Mouse (Mus musculus): Measurements from ENCODE around the gene Uso1.
"Not testable (repeated sequence)": the region's sequence is repeated elsewhere in the genome, so short reads cannot be mapped to it uniquely, and the experiment has no call there.

The Uso1 gene

DNA sequence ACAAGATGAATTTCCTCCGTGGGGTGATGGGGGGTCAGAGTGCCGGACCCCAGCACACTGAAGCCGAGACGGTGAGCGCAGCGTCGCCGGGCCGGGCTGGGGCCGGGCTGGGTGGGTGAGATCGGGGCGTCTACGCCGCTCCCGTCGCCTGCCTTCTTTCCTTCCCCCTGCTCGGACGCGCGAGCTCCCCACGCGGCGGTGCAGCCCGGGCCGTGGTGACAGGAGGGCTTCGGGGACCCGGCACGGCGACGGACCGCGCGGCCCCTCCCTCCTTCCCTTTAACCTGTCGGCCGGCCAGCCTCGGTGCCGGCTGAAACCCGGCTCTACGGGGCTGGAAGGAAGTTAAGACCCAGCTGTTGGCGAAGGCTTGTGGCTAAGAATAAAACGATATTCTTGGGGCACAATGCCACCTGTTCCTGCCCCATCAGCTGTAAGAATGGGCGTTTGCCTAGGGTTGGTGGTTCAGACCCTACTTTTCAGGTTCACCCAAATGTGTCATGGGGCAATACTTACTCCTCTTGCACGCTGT lies 419 bp downstream of the Uso1 start:
- peak; percentile 61 for DNase-seq (ENCODE audit: low read depth, low spot score)
- no peaks in the 10 kb centered on the region for H3K27me3 ChIP-seq (ENCODE audit: control insufficient read depth, insufficient read depth, low read length, poor library complexity, severe bottlenecking)
- no peaks in the 10 kb centered on the region for H3K36me3 ChIP-seq (ENCODE audit: control insufficient read depth, insufficient read depth, low read length, poor library complexity, severe bottlenecking)

- DNase-seq (ENCODE audit: low read depth, low spot score): no peak
- no peaks in the 10 kb centered on the region for H3K27me3 ChIP-seq (ENCODE audit: control insufficient read depth, insufficient read depth, low read length, poor library complexity, severe bottlenecking)
- H3K36me3 ChIP-seq (ENCODE audit: control insufficient read depth, insufficient read depth, low read length, poor library complexity, severe bottlenecking): no peaks in the 10 kb centered on the region
Measured at GRCm38 (mm10) chr5:92139191-92139590, 1.5 kb downstream of the Uso1 start.

DNA sequence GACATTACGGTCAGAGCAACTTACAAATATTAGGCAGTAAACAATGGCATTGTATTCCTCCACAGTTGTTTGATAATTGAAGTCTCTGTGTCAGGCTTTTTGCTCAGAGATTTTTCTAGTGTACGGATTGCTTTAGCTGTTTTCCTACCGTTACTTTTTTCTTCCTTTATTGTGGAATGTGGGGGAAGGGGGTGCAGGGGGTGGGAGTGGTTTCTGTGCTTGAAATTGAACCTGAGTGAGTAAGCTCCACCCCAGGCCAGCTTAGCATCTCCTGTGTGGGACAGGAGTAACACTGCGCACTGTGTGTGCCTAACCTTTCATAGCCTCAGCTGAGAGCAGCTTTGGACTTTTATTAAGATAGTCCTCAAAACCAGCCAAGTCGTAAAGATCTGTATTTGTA lies 4.0 kb downstream of the Uso1 start:
- no peak for DNase-seq (ENCODE audit: low read depth, low spot score)
- no peaks in the 10 kb centered on the region for H3K27me3 ChIP-seq (ENCODE audit: control insufficient read depth, insufficient read depth, low read length, poor library complexity, severe bottlenecking)
- no peaks in the 10 kb centered on the region for H3K36me3 ChIP-seq (ENCODE audit: control insufficient read depth, insufficient read depth, low read length, poor library complexity, severe bottlenecking)

- DNase-seq (ENCODE audit: low read depth, low spot score): no peak
- Histone ChIP-seq H3K27me3 (ENCODE audit: control insufficient read depth, insufficient read depth, low read length, poor library complexity, severe bottlenecking) (no peaks in the 10 kb centered on the region), H3K36me3 (ENCODE audit: control insufficient read depth, insufficient read depth, low read length, poor library complexity, severe bottlenecking) (no peaks in the 10 kb centered on the region)
Measured at GRCm38 (mm10) chr5:92142481-92142880, 4.7 kb downstream of the Uso1 start.

DNA sequence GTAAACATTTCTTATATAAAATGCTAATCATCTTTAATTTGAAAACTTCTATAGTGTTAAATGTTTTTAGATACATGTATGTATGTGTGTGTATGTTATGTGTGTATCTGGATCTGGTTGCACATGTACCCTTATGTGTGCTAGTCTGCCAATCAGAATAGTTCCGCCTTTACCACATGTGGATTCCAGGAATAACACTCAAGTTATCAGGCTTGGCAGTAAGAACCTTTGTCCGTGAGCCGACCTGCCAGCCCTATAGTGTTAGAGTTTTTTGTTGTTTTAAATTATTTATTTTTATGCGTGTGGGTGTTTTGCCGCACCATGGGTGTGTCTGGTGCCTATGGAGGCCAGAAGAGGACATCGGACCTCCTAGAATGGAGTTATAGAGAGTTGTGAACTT lies 5.9 kb downstream of the Uso1 start:
- no peak for DNase-seq (ENCODE audit: low read depth, low spot score)
- Histone ChIP-seq H3K36me3 (ENCODE audit: control insufficient read depth, insufficient read depth, low read length, poor library complexity, severe bottlenecking) (no peaks in the 10 kb centered on the region), H3K27me3 (ENCODE audit: control insufficient read depth, insufficient read depth, low read length, poor library complexity, severe bottlenecking) (no peaks in the 10 kb centered on the region)

DNA sequence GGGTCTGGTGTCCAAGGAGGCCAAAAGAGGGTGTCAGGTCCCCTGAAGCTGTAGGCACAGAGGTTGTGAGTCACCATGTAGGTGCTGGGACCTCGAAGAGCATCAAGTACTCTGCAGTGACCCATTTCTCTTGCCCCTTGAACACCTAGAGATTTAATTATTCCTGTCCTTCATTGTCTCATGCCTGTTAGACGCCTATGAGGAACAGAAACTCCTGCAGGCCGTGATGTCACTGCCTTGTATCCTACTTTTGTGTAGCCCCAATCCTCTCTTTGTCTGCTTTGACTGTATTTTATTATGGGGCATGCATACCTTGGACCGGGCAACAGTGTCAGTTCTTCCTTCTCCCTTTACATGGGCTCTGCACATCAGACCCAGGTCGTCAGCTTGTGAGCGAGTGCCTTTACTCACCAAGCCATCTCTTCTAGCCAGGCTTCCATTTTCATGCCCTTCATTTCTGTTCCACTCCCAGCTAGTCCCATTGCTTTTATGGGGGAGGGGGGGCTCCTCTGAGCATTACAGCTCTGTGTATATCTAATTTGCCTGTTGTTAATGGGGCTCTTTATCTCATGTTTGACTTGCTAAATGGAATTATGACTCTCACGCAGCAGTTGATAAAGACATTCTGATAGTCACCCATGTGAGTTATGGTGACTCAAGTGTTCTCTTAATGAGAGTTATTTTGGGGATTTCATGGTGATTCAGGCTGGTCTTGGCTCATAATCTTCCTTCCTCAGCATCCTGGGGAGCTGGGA lies 7.4 kb downstream of the Uso1 start:
- H3K36me3 ChIP-seq (ENCODE audit: control insufficient read depth, insufficient read depth, low read length, poor library complexity, severe bottlenecking): no peaks in the 10 kb centered on the region
- no peaks in the 10 kb centered on the region for H3K27me3 ChIP-seq (ENCODE audit: control insufficient read depth, insufficient read depth, low read length, poor library complexity, severe bottlenecking)
- DNase-seq (ENCODE audit: low read depth, low spot score): peak; percentile 44

- H3K36me3 ChIP-seq (ENCODE audit: control insufficient read depth, insufficient read depth, low read length, poor library complexity, severe bottlenecking): 0 out of 2 replicates have a peak, but pooled peaks cover 2% of the 10 kb centered on the region
- DNase-seq (ENCODE audit: low read depth, low spot score): no peak
- H3K27me3 ChIP-seq (ENCODE audit: control insufficient read depth, insufficient read depth, low read length, poor library complexity, severe bottlenecking): no peaks in the 10 kb centered on the region
Measured at GRCm38 (mm10) chr5:92148248-92148647, 10.5 kb downstream of the Uso1 start.

DNA sequence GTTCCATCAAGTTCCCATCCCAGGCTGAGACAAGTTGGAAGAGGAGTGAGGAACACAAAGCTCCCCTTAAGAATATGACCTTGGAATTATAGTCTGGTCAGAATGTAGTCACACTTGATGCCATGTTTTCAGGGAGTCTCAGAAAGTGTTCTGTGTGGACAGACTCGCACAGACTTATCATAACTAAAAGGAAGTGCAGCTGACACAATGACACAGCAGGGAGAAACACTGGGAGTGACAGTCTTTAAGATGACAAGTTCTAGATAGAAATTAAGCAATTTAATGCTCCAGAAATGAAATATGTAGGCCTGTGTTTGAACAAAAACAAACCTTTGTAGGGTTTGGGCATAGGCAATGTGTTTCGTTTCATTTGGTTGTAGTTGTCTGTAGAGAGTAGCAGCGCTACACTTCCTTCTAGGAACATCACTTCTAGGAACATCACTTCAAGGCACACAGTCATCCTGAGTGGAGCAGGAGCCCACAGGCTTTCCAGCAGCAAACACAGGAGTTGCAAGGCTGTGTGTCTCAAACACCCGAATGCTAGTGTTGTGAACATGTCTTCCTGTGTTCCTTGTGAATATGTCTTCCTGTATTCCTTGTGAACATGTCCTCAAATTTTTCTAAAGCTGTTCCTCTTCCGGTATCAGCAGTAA lies 11.7 kb downstream of the Uso1 start:
- no peak for DNase-seq (ENCODE audit: low read depth, low spot score)
- H3K27me3 ChIP-seq (ENCODE audit: control insufficient read depth, insufficient read depth, low read length, poor library complexity, severe bottlenecking): no peaks in the 10 kb centered on the region

DNA sequence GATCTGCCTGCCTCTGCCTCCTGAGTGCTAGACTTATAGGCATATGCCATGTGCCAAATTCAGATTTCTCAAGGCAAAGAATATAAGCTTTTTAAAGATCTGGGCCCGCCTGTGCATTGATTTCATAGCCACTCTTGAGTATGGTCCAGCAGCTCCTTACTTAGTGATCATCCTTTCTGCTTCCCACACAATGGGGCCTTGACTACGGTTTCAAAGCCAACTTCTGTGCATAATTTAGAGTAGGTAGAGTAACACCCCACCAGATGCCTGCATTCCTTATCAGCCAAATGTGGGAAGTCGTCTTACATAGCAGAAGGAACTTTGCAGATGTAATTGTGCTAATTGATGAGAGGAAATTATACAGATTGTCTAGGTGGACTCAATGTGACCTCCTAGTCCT lies 17.1 kb downstream of the Uso1 start:
- Histone ChIP-seq H3K36me3 (ENCODE audit: control insufficient read depth, insufficient read depth, low read length, poor library complexity, severe bottlenecking) (peaks cover 3% of the 10 kb centered on the region; the same call in 1 of the 2 replicates), H3K27me3 (ENCODE audit: control insufficient read depth, insufficient read depth, low read length, poor library complexity, severe bottlenecking) (no peaks in the 10 kb centered on the region)
- DNase-seq (ENCODE audit: low read depth, low spot score): no peak

More for the DNA sequence above, 11.7 kb downstream of the Uso1 start:
- H3K36me3 ChIP-seq (ENCODE audit: control insufficient read depth, insufficient read depth, low read length, poor library complexity, severe bottlenecking): 0 out of 2 replicates have a peak, but pooled peaks cover 2% of the 10 kb centered on the region

DNA sequence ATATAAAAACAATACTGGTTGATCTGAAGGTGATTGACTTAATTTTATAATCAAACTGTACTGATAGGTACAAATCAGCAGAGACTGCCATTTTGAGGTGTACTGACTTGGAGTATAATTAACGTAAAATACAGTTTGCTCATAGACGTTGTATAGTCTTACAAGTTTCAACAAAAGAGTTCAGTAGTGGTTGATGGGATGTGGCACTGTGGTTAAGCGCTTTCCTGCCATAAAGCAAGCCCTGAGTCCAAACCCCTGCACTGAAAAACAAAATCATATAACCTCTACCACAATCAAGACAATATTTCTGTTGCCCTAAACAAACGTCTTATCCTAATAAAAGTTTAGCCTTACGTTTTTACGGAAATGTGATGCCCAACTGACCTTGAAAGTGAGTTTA lies 28.2 kb downstream of the Uso1 start:
- DNase-seq (ENCODE audit: low read depth, low spot score): no peak

GRCm38 (mm10) chr5:92183071-92183830 lies 45.5 kb downstream of the Uso1 start:
- DNase-seq (ENCODE audit: low read depth, low spot score): no peak
- Histone ChIP-seq H3K36me3 (ENCODE audit: control insufficient read depth, insufficient read depth, low read length, poor library complexity, severe bottlenecking) (peaks cover 8% of the 10 kb centered on the region), H3K27me3 (ENCODE audit: control insufficient read depth, insufficient read depth, low read length, poor library complexity, severe bottlenecking) (no peaks in the 10 kb centered on the region)

More for the DNA sequence above, 28.2 kb downstream of the Uso1 start:
- Histone ChIP-seq H3K27me3 (ENCODE audit: control insufficient read depth, insufficient read depth, low read length, poor library complexity, severe bottlenecking) (no peaks in the 10 kb centered on the region), H3K36me3 (ENCODE audit: control insufficient read depth, insufficient read depth, low read length, poor library complexity, severe bottlenecking) (peaks cover 17% of the 10 kb centered on the region)

GRCm38 (mm10) chr5:92188881-92189483 lies 51.2 kb downstream of the Uso1 start:
- DNase-seq (ENCODE audit: low read depth, low spot score): no peak
- H3K27me3 ChIP-seq (ENCODE audit: control insufficient read depth, insufficient read depth, low read length, poor library complexity, severe bottlenecking): no peaks in the 10 kb centered on the region
- H3K36me3 ChIP-seq (ENCODE audit: control insufficient read depth, insufficient read depth, low read length, poor library complexity, severe bottlenecking): peaks cover 16% of the 10 kb centered on the region; the same call in 1 of the 2 replicates

DNA sequence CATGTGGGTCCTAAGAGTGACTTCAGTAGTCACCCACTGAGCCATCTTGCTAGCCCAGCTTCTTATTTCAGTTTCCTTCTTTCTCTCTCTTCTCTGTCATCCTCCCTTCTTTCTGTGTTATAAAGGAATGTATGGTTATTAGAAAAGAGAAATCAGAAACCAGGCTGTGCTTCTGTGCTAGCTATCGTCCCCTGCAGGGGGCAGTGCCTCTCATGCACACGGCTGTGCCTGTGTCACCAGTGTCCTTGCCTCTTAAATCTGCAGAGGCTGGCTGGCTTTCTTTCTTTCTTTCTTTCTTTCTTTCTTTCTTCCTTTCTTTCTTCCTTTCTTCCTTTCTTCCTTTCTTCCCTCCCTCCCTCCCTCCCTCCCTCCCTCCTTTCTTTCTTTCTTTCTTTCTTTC lies 58.0 kb downstream of the Uso1 start:
- H3K27me3 ChIP-seq (ENCODE audit: control insufficient read depth, insufficient read depth, low read length, poor library complexity, severe bottlenecking): not testable (repeated sequence)
- H3K36me3 ChIP-seq (ENCODE audit: control insufficient read depth, insufficient read depth, low read length, poor library complexity, severe bottlenecking): peaks cover 15% of the 10 kb centered on the region
- peak; percentile 31 for DNase-seq (ENCODE audit: low read depth, low spot score)

DNA sequence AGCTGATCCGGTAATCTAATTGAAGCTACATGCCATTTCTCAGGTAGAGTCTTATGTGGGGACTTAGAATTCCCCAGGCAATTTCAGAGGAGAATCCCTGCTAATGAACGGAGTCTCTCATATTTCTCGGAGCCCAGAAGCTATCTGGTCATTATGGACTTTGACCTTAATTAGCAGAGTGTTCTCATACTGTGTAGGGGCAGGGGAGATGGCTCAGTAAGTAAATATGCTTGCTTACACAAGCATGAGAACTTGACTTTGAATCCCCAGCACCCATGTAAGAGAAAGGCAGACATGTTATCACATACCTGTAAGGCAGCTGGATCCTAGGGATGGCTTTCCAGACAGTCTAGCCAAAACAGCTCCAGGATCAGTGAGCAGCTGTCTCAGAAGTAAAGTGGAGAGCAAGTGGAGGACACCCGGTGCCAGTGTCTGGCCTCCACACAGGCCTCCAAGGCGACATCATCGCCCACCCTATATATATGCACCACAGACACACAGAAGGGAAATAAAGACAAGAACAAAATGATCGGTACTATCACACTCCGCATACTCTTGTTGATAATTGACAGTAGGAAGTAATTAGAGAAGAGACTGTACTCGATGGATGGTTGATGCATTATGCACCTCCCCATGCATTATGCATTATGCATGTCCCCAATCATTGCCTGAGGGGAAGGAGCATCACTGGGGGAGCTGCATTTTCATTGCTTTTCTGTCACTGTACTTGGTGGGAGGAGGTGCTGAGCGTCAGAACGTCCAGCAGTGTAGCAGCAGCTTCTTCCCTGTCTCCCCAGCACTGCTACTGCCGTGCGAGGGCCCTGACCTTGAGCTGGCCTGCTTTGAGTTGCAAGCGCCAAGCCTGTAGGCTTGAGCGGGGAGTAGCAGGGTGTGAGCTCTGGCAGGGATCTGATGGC lies 59.4 kb downstream of the Uso1 start:
- H3K27me3 ChIP-seq (ENCODE audit: control insufficient read depth, insufficient read depth, low read length, poor library complexity, severe bottlenecking): no peaks in the 10 kb centered on the region
- no peak for DNase-seq (ENCODE audit: low read depth, low spot score)
- H3K36me3 ChIP-seq (ENCODE audit: control insufficient read depth, insufficient read depth, low read length, poor library complexity, severe bottlenecking): peaks cover 17% of the 10 kb centered on the region

All from splenic B cell, adult 2 months (primary cell).